Mouse (Mus musculus): ENCODE measurements around the gene Pard3.

Pard3 gene

GRCm38 (mm10) chr8:127572493-127572892, 508.8 kb downstream of the Pard3 start:
- DNase-seq: peak; percentile 60

- DNase-seq: peak; percentile 77
Observed at GRCm38 (mm10) chr8:127576657-127577056, 513.0 kb downstream of the Pard3 start.

DNA sequence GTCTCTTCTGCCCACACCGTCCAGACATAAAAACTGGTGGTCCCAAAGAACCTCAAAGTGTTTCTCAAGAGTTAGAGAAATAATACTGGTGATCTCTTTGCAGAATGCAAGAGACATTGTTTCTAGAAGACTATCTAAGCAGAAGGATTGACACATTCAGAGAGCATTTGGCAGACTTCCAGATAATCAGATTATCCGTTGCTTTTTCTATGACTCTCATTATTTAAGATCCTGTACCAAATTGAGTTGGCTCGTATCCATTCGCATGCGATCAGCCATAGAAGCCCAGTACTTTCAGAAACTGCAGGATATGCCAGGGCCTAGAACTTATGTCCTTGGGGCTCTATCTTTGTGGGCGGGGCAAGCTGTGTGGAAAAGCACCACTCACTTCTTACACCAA, 514.0 kb downstream of the Pard3 start:
- peak; percentile 27 for DNase-seq

- DNase-seq: peak; percentile 58
Observed at GRCm38 (mm10) chr8:127579436-127579835, 515.7 kb downstream of the Pard3 start.

GRCm38 (mm10) chr8:127583429-127583828, 519.7 kb downstream of the Pard3 start:
- DNase-seq: peak; percentile 75

DNA sequence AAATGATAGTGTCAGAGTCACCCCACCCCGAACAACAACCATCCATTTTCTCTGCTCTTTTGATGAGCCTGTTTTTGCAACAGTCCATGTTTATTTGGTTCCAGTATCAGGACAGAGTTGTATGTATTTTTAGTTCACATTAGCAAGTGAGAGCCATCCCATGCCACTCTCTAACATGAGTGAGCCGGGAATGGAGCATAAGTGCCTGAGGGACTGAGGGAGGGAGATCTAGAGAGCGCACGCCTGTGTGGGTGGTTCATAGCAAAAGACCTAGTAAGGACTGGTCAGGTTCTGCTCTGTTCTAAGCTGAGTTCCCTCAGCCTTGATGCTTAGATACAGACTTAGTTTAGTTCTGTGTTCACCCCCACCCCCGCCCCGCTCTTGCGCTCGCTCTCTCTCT, 521.9 kb downstream of the Pard3 start:
- DNase-seq: peak; percentile 61

- no peak for DNase-seq
Observed at GRCm38 (mm10) chr8:127586681-127587080, 523.0 kb downstream of the Pard3 start.

DNA sequence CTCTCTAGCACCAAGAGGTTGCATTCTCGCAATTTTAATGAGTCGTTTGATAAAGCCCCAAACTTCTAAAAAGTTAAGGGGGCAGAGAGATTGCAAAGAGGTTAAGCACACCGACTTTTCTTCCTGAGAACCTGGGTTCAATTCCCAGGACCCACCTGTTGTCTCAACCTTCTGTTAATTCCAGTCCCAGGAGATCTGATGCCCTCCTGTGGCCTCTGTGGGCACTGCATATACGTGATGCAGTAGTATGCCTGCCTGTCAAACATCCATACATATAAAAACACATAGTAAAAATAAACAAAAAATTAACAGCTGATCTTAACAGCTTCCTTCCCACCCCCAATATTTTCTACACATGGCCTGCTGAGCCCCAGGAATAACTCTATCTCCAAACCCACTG, 524.6 kb downstream of the Pard3 start:
- DNase-seq: peak; percentile 86

- peak; percentile 95 for DNase-seq
Observed at GRCm38 (mm10) chr8:127589291-127589690, 525.6 kb downstream of the Pard3 start.

- peak; percentile 45 for DNase-seq
Observed at GRCm38 (mm10) chr8:127590674-127591186, 527.0 kb downstream of the Pard3 start.

DNA sequence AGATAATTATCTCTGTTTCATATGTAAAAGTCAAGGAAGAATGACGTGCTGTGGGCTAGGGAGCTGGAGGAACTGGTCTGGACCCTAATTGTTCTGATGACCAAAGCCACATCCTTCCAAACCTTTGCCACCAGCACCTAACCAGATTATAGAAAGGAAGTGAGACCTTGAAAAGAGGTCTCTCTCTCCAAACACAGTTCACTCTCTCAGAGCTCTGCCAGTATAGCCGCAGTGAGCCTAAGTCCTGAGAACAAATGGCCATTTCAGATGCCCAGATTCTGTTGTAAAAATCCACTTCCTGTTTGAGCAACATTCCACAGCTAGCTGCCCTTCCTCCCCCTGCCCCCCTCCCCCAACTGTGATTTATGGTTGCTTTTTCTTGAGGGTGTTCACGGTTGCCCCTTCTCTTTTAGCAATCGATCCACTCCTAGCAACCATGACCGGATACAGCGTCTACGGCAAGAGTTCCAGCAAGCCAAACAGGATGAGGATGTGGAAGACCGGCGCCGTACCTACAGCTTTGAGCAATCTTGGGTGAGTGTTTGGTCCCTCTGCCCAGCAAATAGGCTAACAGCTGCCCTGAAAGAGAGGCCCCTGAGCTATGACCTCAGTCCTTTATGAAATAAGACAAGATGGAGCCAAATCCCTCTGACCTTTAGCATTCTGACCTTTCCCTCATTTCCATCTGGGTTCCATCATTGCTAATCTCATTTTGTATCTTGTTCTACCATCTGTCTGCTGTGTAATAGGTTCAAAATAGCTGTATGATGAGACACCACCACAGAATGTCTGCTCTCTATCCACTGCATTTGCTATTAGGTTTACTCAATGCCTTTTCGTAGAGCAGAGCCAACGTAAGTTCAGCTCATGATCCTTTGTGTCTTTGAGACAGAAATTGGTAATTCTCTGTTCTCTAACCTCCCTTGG, 529.2 kb downstream of the Pard3 start:
- DNase-seq: peak; percentile 50

DNA sequence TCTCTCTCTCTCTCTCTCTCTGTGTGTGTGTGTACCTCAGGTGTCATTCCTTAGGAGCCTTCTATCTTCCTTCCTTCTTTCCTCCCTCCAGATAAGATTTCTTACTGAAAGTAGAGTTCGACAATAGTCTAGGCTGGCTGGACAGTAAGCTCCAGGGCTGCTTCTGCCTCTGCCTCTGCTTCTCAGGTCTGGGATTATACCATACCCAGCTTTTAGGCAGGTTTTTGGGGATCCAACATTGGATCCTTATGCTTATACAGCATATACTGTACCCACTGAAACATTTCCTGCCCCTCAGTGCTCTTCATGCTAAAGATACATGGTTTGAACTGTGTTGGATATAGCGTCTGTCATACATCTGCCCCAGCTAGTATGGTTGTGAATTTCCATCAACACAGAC, 536.9 kb downstream of the Pard3 start:
- peak; percentile 64 for DNase-seq

- DNase-seq: peak; percentile 94
Observed at GRCm38 (mm10) chr8:127603062-127603461, 539.4 kb downstream of the Pard3 start.

GRCm38 (mm10) chr8:127608541-127609270, 545.0 kb downstream of the Pard3 start:
- peak; percentile 78 for DNase-seq

- DNase-seq: peak; percentile 84
Observed at GRCm38 (mm10) chr8:127609316-127609715, 545.6 kb downstream of the Pard3 start.

DNA sequence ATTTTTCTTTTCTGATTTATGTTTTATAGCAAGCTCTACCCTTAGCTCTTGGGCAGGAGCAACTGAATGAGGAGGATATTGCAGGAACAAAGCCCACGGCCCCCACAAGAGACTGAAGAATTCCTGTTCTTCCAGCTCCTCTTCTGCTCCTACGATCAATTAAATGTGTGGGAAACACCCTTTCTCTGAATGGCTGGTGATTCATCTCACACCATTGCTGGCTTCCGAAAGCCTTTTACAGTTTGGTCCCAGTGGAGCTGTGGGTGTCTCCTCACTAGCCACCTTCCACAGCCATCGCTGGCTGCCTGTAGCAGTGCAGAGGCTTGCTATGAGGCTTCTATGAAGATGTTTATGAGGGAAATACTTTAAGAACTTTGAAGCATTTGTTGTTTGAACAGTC, 550.5 kb downstream of the Pard3 start:
- peak; percentile 64 for DNase-seq

DNA sequence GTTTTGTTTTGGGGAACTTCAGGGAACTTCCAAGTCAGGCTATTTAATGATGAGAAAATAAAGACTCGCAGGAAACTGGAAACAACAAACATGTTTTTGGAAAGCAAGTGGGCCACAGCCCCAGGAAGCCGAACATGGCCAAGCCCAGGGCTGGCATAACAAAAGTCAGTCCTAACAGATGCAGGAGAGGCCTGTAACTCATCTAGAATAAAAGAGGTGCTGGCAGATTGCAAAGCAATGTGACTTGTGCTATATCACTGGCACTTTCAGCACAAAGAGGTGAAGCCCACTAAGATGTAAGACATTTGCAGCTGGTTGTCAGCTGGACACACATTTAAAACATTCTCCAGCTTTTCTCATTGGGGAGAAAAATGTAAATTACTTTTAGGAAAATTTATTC, 553.0 kb downstream of the Pard3 start:
- peak; percentile 76 for DNase-seq

DNA sequence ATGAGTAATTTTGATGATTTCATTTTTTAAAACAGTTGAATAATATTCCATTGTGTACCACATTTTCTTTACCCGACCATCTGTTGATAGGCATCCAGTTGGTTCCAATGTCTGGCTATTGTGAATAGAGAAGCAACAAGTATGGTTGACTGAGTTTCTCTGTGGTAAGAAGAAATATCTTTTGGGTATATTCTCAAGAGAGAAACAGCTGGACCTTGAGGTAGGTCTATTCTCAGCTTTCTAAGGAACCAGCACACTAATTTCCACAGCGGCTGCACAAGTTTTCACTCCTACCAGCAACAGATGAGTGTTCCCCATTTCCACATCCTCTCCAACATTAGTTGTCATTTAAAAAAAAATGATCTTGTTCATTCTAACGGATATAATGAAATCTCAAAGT, 558.4 kb downstream of the Pard3 start:
- DNase-seq: no peak

DNA sequence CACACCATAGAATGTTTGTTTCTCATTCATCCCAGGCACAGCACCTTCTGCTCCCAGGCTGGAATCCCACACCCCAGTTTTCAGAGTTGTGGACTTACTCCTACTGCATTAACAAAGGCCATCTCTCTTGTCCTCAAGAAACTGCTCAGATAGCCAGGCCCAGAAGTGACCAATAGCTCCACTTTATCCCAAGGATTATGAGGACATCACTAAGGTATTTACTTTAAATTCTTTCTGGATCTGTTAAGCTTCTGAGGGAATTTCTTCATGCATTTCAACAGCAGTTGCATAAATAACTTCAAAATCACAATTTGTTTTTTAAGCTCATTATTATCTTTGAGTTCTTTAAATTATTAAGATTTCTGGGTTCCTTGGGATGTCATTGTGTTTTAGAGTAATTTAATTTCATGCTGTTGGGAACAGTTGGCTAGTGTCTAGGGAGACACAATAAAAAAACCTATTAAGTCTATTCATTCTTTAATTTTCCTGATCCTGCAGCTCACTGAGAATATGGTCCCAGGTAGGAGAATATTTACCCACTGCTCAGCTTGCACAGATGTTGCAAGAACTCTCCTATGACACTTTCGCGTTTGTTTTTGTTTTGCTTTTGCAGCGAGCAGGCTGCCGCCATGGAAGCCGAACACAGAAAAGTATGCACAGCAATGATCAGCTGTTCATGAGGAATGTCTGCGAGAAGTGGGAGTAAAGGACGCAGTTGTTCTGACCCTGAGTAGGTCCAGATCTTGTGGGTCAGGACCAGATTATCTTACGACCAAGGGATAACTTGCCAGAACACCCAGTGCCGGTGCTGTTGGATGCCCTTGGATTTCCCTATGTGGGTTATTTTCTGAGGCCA, 574.8 kb downstream of the Pard3 start:
- DNase-seq: no peak

- no peak for DNase-seq
Observed at GRCm38 (mm10) chr8:127639088-127639453, 575.4 kb downstream of the Pard3 start.

GRCm38 (mm10) chr8:127655559-127655958, 591.9 kb downstream of the Pard3 start:
- DNase-seq: peak; percentile 45

Measured in heart, adult 11 months (tissue).